Mouse (Mus musculus) embryo, embryonic 11 days (tissue): ENCODE results near the gene Vat1l.

Experiments
- DNase-seq: peaks from one replicate; pipeline ENCODE4 v3.0.0-alpha.2; 2015

The Vat1l gene

GRCm38 (mm10) chr8:114298253-114298652 lies 92.8 kb downstream of the Vat1l start:
- peak; percentile 36 for DNase-seq

GRCm38 (mm10) chr8:114300072-114300471 lies 94.7 kb downstream of the Vat1l start:
- no peak for DNase-seq

GRCm38 (mm10) chr8:114306296-114306695 lies 100.9 kb downstream of the Vat1l start:
- DNase-seq: no peak

- no peak for DNase-seq
Measured at GRCm38 (mm10) chr8:114314669-114315325, 109.4 kb downstream of the Vat1l start.

- no peak for DNase-seq
Measured at GRCm38 (mm10) chr8:114318161-114318560, 112.7 kb downstream of the Vat1l start.

- DNase-seq: no peak
Measured at GRCm38 (mm10) chr8:114322096-114322495, 116.7 kb downstream of the Vat1l start.

GRCm38 (mm10) chr8:114331928-114332327 lies 126.5 kb downstream of the Vat1l start:
- peak; percentile 17 for DNase-seq

GRCm38 (mm10) chr8:114332949-114333348 lies 127.5 kb downstream of the Vat1l start:
- peak; percentile 42 for DNase-seq

- peak; percentile 18 for DNase-seq
Measured at GRCm38 (mm10) chr8:114335721-114336120, 130.3 kb downstream of the Vat1l start.

GRCm38 (mm10) chr8:114342276-114342675 lies 136.9 kb downstream of the Vat1l start:
- DNase-seq: no peak

GRCm38 (mm10) chr8:114344789-114345188 lies 139.4 kb downstream of the Vat1l start:
- no peak for DNase-seq

- DNase-seq: no peak
Measured at GRCm38 (mm10) chr8:114346045-114346444, 140.6 kb downstream of the Vat1l start.

GRCm38 (mm10) chr8:114351643-114352427 lies 146.4 kb downstream of the Vat1l start:
- DNase-seq: no peak

GRCm38 (mm10) chr8:114360506-114360905 lies 155.1 kb downstream of the Vat1l start:
- no peak for DNase-seq

- peak; percentile 30 for DNase-seq
Measured at GRCm38 (mm10) chr8:114363167-114363566, 157.8 kb downstream of the Vat1l start.

GRCm38 (mm10) chr8:114363656-114364055 lies 158.2 kb downstream of the Vat1l start:
- peak; percentile 16 for DNase-seq

- peak; percentile 80 for DNase-seq
Measured at GRCm38 (mm10) chr8:114369038-114369976, 163.9 kb downstream of the Vat1l start.

- no peak for DNase-seq
Measured at GRCm38 (mm10) chr8:114374390-114374789, 169.0 kb downstream of the Vat1l start.

GRCm38 (mm10) chr8:114384189-114384588 lies 178.8 kb downstream of the Vat1l start:
- DNase-seq: no peak

GRCm38 (mm10) chr8:114387494-114387893 lies 182.1 kb downstream of the Vat1l start:
- no peak for DNase-seq

- DNase-seq: peak; percentile 16
Measured at GRCm38 (mm10) chr8:114390465-114391254, 185.2 kb downstream of the Vat1l start.

GRCm38 (mm10) chr8:114398326-114398725 lies 192.9 kb downstream of the Vat1l start:
- DNase-seq: no peak
